Mouse (Mus musculus): ENCODE results near the gene Slc25a25.

Slc25a25 gene

GRCm38 (mm10) chr2:32429215-32429891 is 21.9 kb downstream of the Slc25a25 start:
- no peak for DNase-seq (ENCODE audit: low spot score)

- DNase-seq (ENCODE audit: low spot score): peak; percentile 36
Observed at GRCm38 (mm10) chr2:32428262-32428722, 23.0 kb downstream of the Slc25a25 start.

GRCm38 (mm10) chr2:32427720-32428119 is 23.5 kb downstream of the Slc25a25 start:
- DNase-seq (ENCODE audit: low spot score): no peak

GRCm38 (mm10) chr2:32426141-32426540 is 25.1 kb downstream of the Slc25a25 start:
- no peak for DNase-seq (ENCODE audit: low spot score)

GRCm38 (mm10) chr2:32425568-32425967 is 25.7 kb downstream of the Slc25a25 start:
- DNase-seq (ENCODE audit: low spot score): no peak

GRCm38 (mm10) chr2:32424796-32425195 is 26.4 kb downstream of the Slc25a25 start:
- DNase-seq (ENCODE audit: low spot score): no peak

- peak; percentile 94 for DNase-seq (ENCODE audit: low spot score)
Observed at GRCm38 (mm10) chr2:32423481-32424331, 27.5 kb downstream of the Slc25a25 start.

- no peak for DNase-seq (ENCODE audit: low spot score)
Observed at GRCm38 (mm10) chr2:32421851-32422251, 29.4 kb downstream of the Slc25a25 start.

- no peak for DNase-seq (ENCODE audit: low spot score)
Observed at GRCm38 (mm10) chr2:32420647-32421046, 30.6 kb downstream of the Slc25a25 start.

- DNase-seq (ENCODE audit: low spot score): no peak
Observed at GRCm38 (mm10) chr2:32420066-32420608, 31.1 kb downstream of the Slc25a25 start.

- DNase-seq (ENCODE audit: low spot score): no peak
Observed at GRCm38 (mm10) chr2:32419359-32419758, 31.9 kb downstream of the Slc25a25 start.

GRCm38 (mm10) chr2:32418430-32419151 is 32.7 kb downstream of the Slc25a25 start:
- no peak for DNase-seq (ENCODE audit: low spot score)

GRCm38 (mm10) chr2:32417486-32417885 is 33.8 kb downstream of the Slc25a25 start:
- no peak for DNase-seq (ENCODE audit: low spot score)

- no peak for DNase-seq (ENCODE audit: low spot score)
Observed at GRCm38 (mm10) chr2:32416556-32416955, 34.7 kb downstream of the Slc25a25 start.

GRCm38 (mm10) chr2:32415801-32416200 is 35.4 kb downstream of the Slc25a25 start:
- DNase-seq (ENCODE audit: low spot score): no peak

- DNase-seq (ENCODE audit: low spot score): peak; percentile 36
Observed at GRCm38 (mm10) chr2:32413936-32414335, 37.3 kb downstream of the Slc25a25 start.

- no peak for DNase-seq (ENCODE audit: low spot score)
Observed at GRCm38 (mm10) chr2:32412742-32413531, 38.3 kb downstream of the Slc25a25 start.

GRCm38 (mm10) chr2:32411407-32411806 is 39.8 kb downstream of the Slc25a25 start:
- DNase-seq (ENCODE audit: low spot score): no peak

GRCm38 (mm10) chr2:32408429-32409424 is 42.5 kb downstream of the Slc25a25 start:
- peak; percentile 71 for DNase-seq (ENCODE audit: low spot score)
